Mouse (Mus musculus): ENCODE data around the gene Lhfp. TPM values are rescaled to one million over a fixed set of nuclear protein-coding genes. Genes with fewer than 3 reads are reported as not detected.
A peak's percentile ranks its signal among the peaks of the same experiment; 100 is the strongest.

Gene Lhfp
- total and polyA plus RNA-seq, 3 experiments, result 51.4 to 79.4 (median 53.5) TPM

DNA sequence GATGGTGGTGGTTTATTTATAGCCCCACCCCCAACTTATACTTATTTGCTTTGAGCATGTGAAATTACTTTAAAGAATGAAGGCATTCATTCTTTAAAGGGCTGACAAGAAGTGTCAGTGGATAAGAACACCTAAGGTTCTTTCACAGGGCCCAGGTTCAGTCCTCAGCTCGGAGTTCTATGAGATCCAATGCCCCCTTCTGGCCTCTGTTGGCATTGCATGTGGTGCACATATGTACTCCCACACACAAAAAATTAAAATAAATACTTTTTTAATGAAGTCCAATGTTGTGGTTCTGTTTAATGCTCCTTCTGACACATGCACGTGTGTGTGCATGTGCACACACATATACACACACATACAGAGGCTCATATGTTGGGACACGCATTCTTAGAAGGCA is 205.8 kb downstream of the Lhfp start:
- Histone ChIP-seq H3K27ac (no peak overlapping the region), H3K4me3 (no peak overlapping the region), H3K27me3 (ENCODE audit: control insufficient read depth, insufficient read depth, low read length) (no peaks in the 10 kb centered on the region), H3K4me1 (ENCODE audit: control insufficient read depth, insufficient read depth, low read length) (no peaks in the 10 kb centered on the region), H3K36me3 (ENCODE audit: control insufficient read depth, insufficient read depth, low read length) (no peaks in the 10 kb centered on the region), H3K9ac (ENCODE audit: low read depth, low read length) (no peak overlapping the region), H3K79me2 (replicated peaks; ENCODE audit: control insufficient read depth, insufficient read depth, low read length) (0 out of 2 replicates have a peak, but pooled peaks cover 1% of the 10 kb centered on the region)
- intact Hi-C loops (cut with DNase I), result loop anchor here (2.0 kb wide), 1 partner anchor 214 kb away; no protein-coding TSS in a partner anchor
- no peak for TF ChIP-seq POLR2A (IDR thresholded peaks at IDR 0.05; ENCODE audit: insufficient read depth, low read depth, low read length)
- peak; percentile 78 for TF ChIP-seq CTCF (IDR thresholded peaks at IDR 0.05)
- no peak for TF ChIP-seq EP300 (IDR thresholded peaks at IDR 0.05; ENCODE audit: insufficient read depth, low read depth, low read length)
- WGBS, result 87% methylated on average over 3 of the region's 3 CpGs
- peak in 1 of 2 experiments; percentile 55 for DNase-seq

DNA sequence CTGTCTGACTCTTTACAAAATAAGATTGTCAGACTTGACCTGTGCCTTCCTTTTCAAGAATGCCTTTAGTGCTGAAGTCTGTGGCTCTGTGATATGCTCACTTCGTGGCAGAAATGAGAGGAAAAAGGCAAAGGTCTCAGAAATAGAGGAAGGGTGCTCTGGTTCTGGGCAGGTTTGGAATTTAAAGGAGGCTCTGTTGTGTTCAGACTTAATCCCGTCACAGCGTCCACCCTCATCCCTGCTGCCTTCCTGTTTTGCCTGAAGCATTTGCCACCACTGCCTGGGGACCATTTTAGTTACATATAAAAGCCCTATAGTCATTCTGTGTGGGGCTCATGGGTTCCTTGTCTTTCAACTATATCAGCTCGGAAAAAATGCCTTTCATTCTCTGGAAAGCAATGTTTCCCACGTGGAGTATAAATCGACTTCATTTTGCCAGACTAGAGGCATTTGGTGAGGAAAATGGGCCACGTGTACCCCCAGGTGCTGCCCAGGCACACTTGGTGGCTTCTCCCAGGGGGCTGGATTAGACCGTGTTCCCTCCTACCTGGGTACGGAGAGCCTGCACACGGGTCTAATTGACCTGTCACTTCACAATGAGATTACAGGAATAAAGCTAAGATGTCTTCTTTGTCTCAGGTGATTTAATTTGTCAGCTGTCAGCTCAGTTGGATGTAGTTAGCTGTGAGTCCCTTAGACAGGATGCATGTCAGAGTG is 207.0 kb downstream of the Lhfp start:
- Histone ChIP-seq H3K9ac (ENCODE audit: low read depth, low read length) (no peak overlapping the region), H3K4me1 (ENCODE audit: control insufficient read depth, insufficient read depth, low read length) (peaks cover 6% of the 10 kb centered on the region), H3K27me3 (ENCODE audit: control insufficient read depth, insufficient read depth, low read length) (no peaks in the 10 kb centered on the region), H3K27ac (no peak overlapping the region), H3K4me3 (no peak overlapping the region), H3K79me2 (replicated peaks; ENCODE audit: control insufficient read depth, insufficient read depth, low read length) (no peaks in the 10 kb centered on the region), H3K36me3 (ENCODE audit: control insufficient read depth, insufficient read depth, low read length) (no peaks in the 10 kb centered on the region; the same call in 1 of the 2 replicates)
- DNase-seq, result no peak
- intact Hi-C loops (cut with DNase I), result no loop called here
- no peak for TF ChIP-seq EP300 (IDR thresholded peaks at IDR 0.05; ENCODE audit: insufficient read depth, low read depth, low read length)
- 57% methylated on average over 10 of the region's 10 CpGs for WGBS

DNA sequence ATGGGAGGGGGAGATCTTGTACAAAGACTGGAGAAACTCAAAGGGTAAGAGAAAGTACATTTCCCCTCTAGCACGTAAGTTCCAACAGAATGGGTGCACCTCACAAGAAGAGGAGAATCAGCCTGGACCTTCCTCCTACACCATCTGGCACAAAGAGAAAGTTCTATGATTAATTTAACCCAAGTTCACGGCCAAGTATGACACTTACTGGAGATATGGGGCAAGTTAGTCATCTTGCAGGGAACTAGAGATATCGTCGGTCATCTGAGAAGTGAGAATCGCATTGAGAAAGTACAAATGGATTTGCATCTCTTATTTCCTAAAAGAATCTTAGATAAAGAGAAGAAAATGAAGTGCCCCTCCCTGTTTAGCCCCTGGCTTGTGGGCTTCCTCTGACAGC is 211.2 kb downstream of the Lhfp start:
- DNase-seq, result no peak
- 45% methylated on average over 5 of the region's 5 CpGs for WGBS
- H3K9ac ChIP-seq (ENCODE audit: low read depth, low read length), result no peak overlapping the region
- TF ChIP-seq CTCF (IDR thresholded peaks at IDR 0.05), result no peak
- TF ChIP-seq POLR2A (IDR thresholded peaks at IDR 0.05; ENCODE audit: insufficient read depth, low read depth, low read length), result no peak
- no peak for TF ChIP-seq EP300 (IDR thresholded peaks at IDR 0.05; ENCODE audit: insufficient read depth, low read depth, low read length)
- intact Hi-C loops (cut with DNase I), result loop anchor here (5.0 kb wide), 1 partner anchor 195 kb away; no protein-coding TSS in a partner anchor
- peak overlapping the region; percentile 13; the same call in 1 of the 2 replicates for H3K27ac ChIP-seq
- H3K36me3 ChIP-seq (ENCODE audit: control insufficient read depth, insufficient read depth, low read length), result peaks cover 3% of the 10 kb centered on the region
- H3K4me1 ChIP-seq (ENCODE audit: control insufficient read depth, insufficient read depth, low read length), result peaks cover 6% of the 10 kb centered on the region
- H3K4me3 ChIP-seq, result no peak overlapping the region
- no peaks in the 10 kb centered on the region for H3K79me2 ChIP-seq (replicated peaks; ENCODE audit: control insufficient read depth, insufficient read depth, low read length)
- H3K27me3 ChIP-seq (ENCODE audit: control insufficient read depth, insufficient read depth, low read length), result no peaks in the 10 kb centered on the region

DNA sequence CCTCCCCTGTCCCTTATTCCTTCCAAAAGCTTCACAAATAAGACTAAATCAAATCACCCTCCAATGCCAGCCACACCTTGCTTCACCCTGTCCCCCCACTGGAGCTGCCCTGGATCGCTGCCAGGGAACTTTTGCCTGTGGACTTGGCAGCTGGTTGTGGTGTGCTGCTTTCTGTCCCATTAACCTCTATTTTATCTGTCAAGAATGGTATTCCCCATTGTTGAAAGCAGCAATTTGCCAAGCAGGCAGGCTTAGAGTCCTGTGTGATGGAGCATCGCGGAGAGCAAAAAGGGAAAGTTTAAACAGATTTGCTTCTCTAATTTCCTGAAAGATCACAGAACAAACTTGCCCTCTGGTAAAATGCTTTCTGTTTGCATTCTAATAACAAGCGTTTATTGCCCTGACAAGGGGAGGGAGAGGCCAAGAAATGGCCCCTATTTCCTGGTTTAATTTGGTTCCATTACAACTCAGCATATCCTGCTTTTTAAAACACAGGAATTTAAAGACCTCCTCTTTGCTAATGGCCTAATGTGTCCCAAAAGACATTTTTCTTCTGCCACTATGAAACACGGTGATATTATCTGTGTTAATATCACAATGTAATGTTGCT is 212.0 kb downstream of the Lhfp start:
- Histone ChIP-seq H3K4me1 (ENCODE audit: control insufficient read depth, insufficient read depth, low read length) (peaks cover 6% of the 10 kb centered on the region), H3K27ac (peak overlapping the region; percentile 13; the same call in 1 of the 2 replicates), H3K79me2 (replicated peaks; ENCODE audit: control insufficient read depth, insufficient read depth, low read length) (no peaks in the 10 kb centered on the region)

DNA sequence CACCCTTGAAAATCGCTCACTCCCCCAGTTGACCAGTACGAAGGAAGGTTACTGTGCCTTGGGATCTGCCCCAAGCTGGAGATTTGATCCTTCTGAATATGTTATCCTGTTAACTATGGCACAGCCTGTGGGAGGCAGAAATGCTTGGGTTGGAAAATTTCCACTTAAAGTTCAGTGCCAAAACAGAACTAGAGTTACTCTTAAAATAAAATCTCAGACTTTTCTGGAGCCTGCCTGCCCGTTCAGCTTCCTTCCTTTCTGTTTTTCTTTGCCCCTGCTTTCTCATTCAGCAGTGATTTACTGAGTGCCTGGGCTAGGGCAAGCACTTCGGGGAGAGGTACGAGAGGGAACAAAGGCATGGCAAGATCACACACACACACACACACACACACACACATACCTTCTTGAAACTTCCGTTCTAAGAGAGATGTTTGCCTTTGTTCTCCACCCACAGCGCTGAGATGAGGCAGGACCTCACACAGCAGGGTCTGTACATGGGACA is 217.4 kb downstream of the Lhfp start:
- Histone ChIP-seq H3K27ac (no peak overlapping the region), H3K36me3 (ENCODE audit: control insufficient read depth, insufficient read depth, low read length) (no peaks in the 10 kb centered on the region), H3K4me3 (no peak overlapping the region), H3K4me1 (ENCODE audit: control insufficient read depth, insufficient read depth, low read length) (no peaks in the 10 kb centered on the region; the same call in 1 of the 2 replicates), H3K27me3 (ENCODE audit: control insufficient read depth, insufficient read depth, low read length) (no peaks in the 10 kb centered on the region; the same call in 1 of the 2 replicates), H3K9ac (ENCODE audit: low read depth, low read length) (no peak overlapping the region), H3K79me2 (replicated peaks; ENCODE audit: control insufficient read depth, insufficient read depth, low read length) (no peaks in the 10 kb centered on the region)
- 36% methylated on average over 7 of the region's 7 CpGs for WGBS
- intact Hi-C loops (cut with DNase I), result no loop called here
- DNase-seq, result no peak
- TF ChIP-seq POLR2A (IDR thresholded peaks at IDR 0.05; ENCODE audit: insufficient read depth, low read depth, low read length) (no peak), EP300 (IDR thresholded peaks at IDR 0.05; ENCODE audit: insufficient read depth, low read depth, low read length) (no peak), CTCF (IDR thresholded peaks at IDR 0.05) (no peak)

More for the DNA sequence above, 212.0 kb downstream of the Lhfp start:
- 8% methylated on average over 5 of the region's 5 CpGs for WGBS
- peaks cover 3% of the 10 kb centered on the region for H3K36me3 ChIP-seq (ENCODE audit: control insufficient read depth, insufficient read depth, low read length)
- no peak overlapping the region for H3K9ac ChIP-seq (ENCODE audit: low read depth, low read length)
- TF ChIP-seq POLR2A (IDR thresholded peaks at IDR 0.05; ENCODE audit: insufficient read depth, low read depth, low read length) (no peak), CTCF (IDR thresholded peaks at IDR 0.05) (no peak), EP300 (IDR thresholded peaks at IDR 0.05; ENCODE audit: insufficient read depth, low read depth, low read length) (0 out of 2 replicates have a peak, but pooled peaks have one; percentile 18)
- H3K27me3 ChIP-seq (ENCODE audit: control insufficient read depth, insufficient read depth, low read length), result no peaks in the 10 kb centered on the region
- DNase-seq, result peak; percentile 62
- intact Hi-C loops (cut with DNase I), result loop anchor here (5.0 kb wide), 1 partner anchor 194 kb away; no protein-coding TSS in a partner anchor
- H3K4me3 ChIP-seq, result no peak overlapping the region

DNA sequence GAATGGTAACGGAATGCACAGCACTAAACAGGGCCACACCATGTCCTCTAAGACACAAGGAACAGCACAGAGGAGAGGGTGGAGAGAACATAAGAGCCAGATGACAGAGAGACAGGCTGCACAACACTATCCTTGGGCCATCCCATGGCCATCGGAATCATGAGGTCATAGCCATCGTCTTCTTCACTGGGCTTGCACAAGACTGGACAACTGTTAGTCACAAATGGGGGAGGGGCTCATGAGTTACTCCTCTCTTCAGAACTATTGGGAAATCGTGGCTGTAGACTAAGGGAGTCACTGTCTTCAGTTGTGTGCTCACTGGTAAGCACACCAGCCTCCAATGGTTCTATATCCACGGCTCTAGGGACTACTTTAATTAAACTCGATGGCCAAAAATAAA is 224.8 kb downstream of the Lhfp start:
- H3K27me3 ChIP-seq (ENCODE audit: control insufficient read depth, insufficient read depth, low read length), result no peaks in the 10 kb centered on the region
- no peak overlapping the region for H3K27ac ChIP-seq
- 89% methylated on average over 6 of the region's 6 CpGs for WGBS
- TF ChIP-seq POLR2A (IDR thresholded peaks at IDR 0.05; ENCODE audit: insufficient read depth, low read depth, low read length), result no peak
- no peak for TF ChIP-seq EP300 (IDR thresholded peaks at IDR 0.05; ENCODE audit: insufficient read depth, low read depth, low read length)
- TF ChIP-seq CTCF (IDR thresholded peaks at IDR 0.05), result no peak
- no peak overlapping the region for H3K4me3 ChIP-seq
- no peaks in the 10 kb centered on the region for H3K36me3 ChIP-seq (ENCODE audit: control insufficient read depth, insufficient read depth, low read length)
- intact Hi-C loops (cut with DNase I), result no loop called here
- no peak for DNase-seq
- H3K4me1 ChIP-seq (ENCODE audit: control insufficient read depth, insufficient read depth, low read length), result no peaks in the 10 kb centered on the region
- no peak overlapping the region for H3K9ac ChIP-seq (ENCODE audit: low read depth, low read length)
- H3K79me2 ChIP-seq (replicated peaks; ENCODE audit: control insufficient read depth, insufficient read depth, low read length), result no peaks in the 10 kb centered on the region
